Mouse (Mus musculus) right cerebral cortex, postnatal 10 days (tissue): ENCODE results near the gene Pet100.
A peak's percentile ranks its signal among the peaks of the same experiment; 100 is the strongest.

Experiments used
- DNase-seq, 2 experiments: peaks; one replicate each; pipeline ENCODE4 v3.0.0; 2021; ENCODE audit warnings: low spot score in 2 of 2

Pet100 gene

GRCm38 (mm10) chr8:3625445-3625844 is 4.1 kb downstream of the Pet100 start, which contains the start of gene Pcp2:
TSS of gene Pcp2 (minus strand) at chr8:3625545.
- no peak for DNase-seq

GRCm38 (mm10) chr8:3626971-3627370 is 5.6 kb downstream of the Pet100 start:
- DNase-seq, result no peak

- no peak for DNase-seq
These were observed 6.7 kb downstream of the Pet100 start for GRCm38 (mm10) chr8:3628014-3628413.

GRCm38 (mm10) chr8:3630647-3631477 is 9.5 kb downstream of the Pet100 start, which contains the start of gene Stxbp2:
TSS of gene Stxbp2 (plus strand) at chr8:3630955.
- DNase-seq, result peak; percentile 82 to 84

GRCm38 (mm10) chr8:3631478-3631875 is 10.1 kb downstream of the Pet100 start:
- DNase-seq, result no peak

- DNase-seq, result peak; percentile 39 to 44
These were observed 24.5 kb downstream of the Pet100 start for GRCm38 (mm10) chr8:3645804-3646203.

- no peak for DNase-seq
These were observed 25.6 kb downstream of the Pet100 start for GRCm38 (mm10) chr8:3646824-3647531.

- DNase-seq, result no peak
These were observed 26.2 kb downstream of the Pet100 start for GRCm38 (mm10) chr8:3647561-3647960.

- DNase-seq, result no peak
These were observed 26.9 kb downstream of the Pet100 start for GRCm38 (mm10) chr8:3648268-3648667.

- no peak for DNase-seq
These were observed 27.6 kb downstream of the Pet100 start for GRCm38 (mm10) chr8:3648990-3649389.

GRCm38 (mm10) chr8:3652845-3653244 is 31.5 kb downstream of the Pet100 start:
- DNase-seq, result no peak

GRCm38 (mm10) chr8:3654726-3655508 is 33.6 kb downstream of the Pet100 start:
- DNase-seq, result no peak

- DNase-seq, result no peak
These were observed 34.2 kb downstream of the Pet100 start, which contains the start of gene Retn for GRCm38 (mm10) chr8:3655526-3655925. TSS of gene Retn (plus strand) at chr8:3655770.

GRCm38 (mm10) chr8:3656725-3657381 is 35.5 kb downstream of the Pet100 start:
- DNase-seq, result peak; percentile 75 to 81

GRCm38 (mm10) chr8:3660889-3661288 is 39.5 kb downstream of the Pet100 start:
- DNase-seq, result no peak

GRCm38 (mm10) chr8:3664405-3664804 is 43.1 kb downstream of the Pet100 start:
- DNase-seq, result no peak

- DNase-seq, result no peak
These were observed 44.2 kb downstream of the Pet100 start, which contains the start of gene Mcemp1 for GRCm38 (mm10) chr8:3665507-3665906. TSS of gene Mcemp1 (plus strand) at chr8:3665754.

- no peak for DNase-seq
These were observed 49.0 kb downstream of the Pet100 start for GRCm38 (mm10) chr8:3670388-3670787.

- peak; percentile 89 to 90 for DNase-seq
These were observed 50.7 kb downstream of the Pet100 start, which contains the start of gene Fcor for GRCm38 (mm10) chr8:3671980-3672491. TSS of gene Fcor (minus strand) at chr8:3672362.

GRCm38 (mm10) chr8:3674671-3675070 is 53.3 kb downstream of the Pet100 start:
- no peak for DNase-seq
